Mouse (Mus musculus) C2C12 (cell line): Measurements from ENCODE around the gene Casp9. TPM values are rescaled to one million over a fixed set of nuclear protein-coding genes. Genes with fewer than 3 reads are reported as not detected.

Experiments used
- H3K27me3 ChIP-seq: one replicate; pipeline ENCODE4 v1.6.1; 2011; ENCODE audit not compliant: control insufficient read depth, insufficient read depth, insufficient read length
- H3K36me3 ChIP-seq: one replicate; pipeline ENCODE4 v1.6.1; 2011; ENCODE audit not compliant: control insufficient read depth, insufficient read depth
- H3K4me3 ChIP-seq: one replicate; pipeline ENCODE4 v1.5.1; 2011; ENCODE audit warnings: mild to moderate bottlenecking, control low read depth; ENCODE audit not compliant: poor library complexity, insufficient read depth, severe bottlenecking
- H3K79me2 ChIP-seq: one replicate; pipeline ENCODE4 v1.6.1; 2011; ENCODE audit not compliant: control insufficient read depth, insufficient read depth
- H3K79me3 ChIP-seq: one replicate; pipeline ENCODE4 v1.6.1; 2011; ENCODE audit warnings: low read depth, control low read depth
- H3ac ChIP-seq: one replicate; pipeline ENCODE3; 2011; ENCODE audit warnings: low read depth; ENCODE audit not compliant: control insufficient read depth, insufficient read length
- CTCF ChIP-seq: IDR thresholded peaks from one replicate; pipeline ENCODE4 v1.5.1; 2011; ENCODE audit not compliant: control insufficient read depth, insufficient read depth, insufficient read length
- polyA plus RNA-seq: library from polyadenylated mRNA; unstranded; fragments of >200 nt; fragmentation: generic; extraction: Trizol; gene quantifications from one replicate; pipeline ENCODE4 v1.2.1, GENCODE M21; 2012; ENCODE audit warnings: missing spikeins

Gene Casp9
- polyA plus RNA-seq, 1 experiment, result 17.0 TPM

GRCm38 (mm10) chr4:141865006-141865405 lies 71.6 kb downstream of the Casp9 start:
- H3K36me3 ChIP-seq, result peaks cover 9% of the 10 kb centered on the region
- no peak overlapping the region for H3K4me3 ChIP-seq
- H3ac ChIP-seq, result no peak overlapping the region
- H3K79me3 ChIP-seq, result no peaks in the 10 kb centered on the region
- TF ChIP-seq CTCF, result no peak
- H3K79me2 ChIP-seq, result no peaks in the 10 kb centered on the region
- H3K27me3 ChIP-seq, result no peaks in the 10 kb centered on the region

Other genes with a start within 250 kb of the Casp9 start
- gene Fblim1, start 187.5 kb upstream of the Casp9 start, polyA plus RNA-seq, result 49.8 TPM
- gene Tmem82, start 175.0 kb upstream of the Casp9 start, polyA plus RNA-seq, result not detected
- gene Slc25a34, start 169.8 kb upstream of the Casp9 start, polyA plus RNA-seq, result 0.13 TPM
- 13.1 TPM for gene Plekhm2, start 128.7 kb upstream of the Casp9 start, polyA plus RNA-seq
- 5.4 TPM for gene Rsc1a1, start 108.0 kb upstream of the Casp9 start, polyA plus RNA-seq
- gene Ddi2, start 70.2 kb upstream of the Casp9 start, polyA plus RNA-seq, result 12.8 TPM
- not detected for gene Agmat, start 46.9 kb upstream of the Casp9 start, polyA plus RNA-seq
- 5.2 TPM for gene Dnajc16, start 2.7 kb upstream of the Casp9 start, polyA plus RNA-seq
- not detected for gene Cela2a, start 32.5 kb downstream of the Casp9 start, polyA plus RNA-seq
- not detected for gene Ctrc, start 52.7 kb downstream of the Casp9 start, polyA plus RNA-seq
- 45.1 TPM for gene Efhd2, start 81.3 kb downstream of the Casp9 start, polyA plus RNA-seq
- gene Fhad1, start 221.5 kb downstream of the Casp9 start, polyA plus RNA-seq, result 0.07 TPM